Mouse (Mus musculus): Measurements from ENCODE around the gene Lingo2.

DNA sequence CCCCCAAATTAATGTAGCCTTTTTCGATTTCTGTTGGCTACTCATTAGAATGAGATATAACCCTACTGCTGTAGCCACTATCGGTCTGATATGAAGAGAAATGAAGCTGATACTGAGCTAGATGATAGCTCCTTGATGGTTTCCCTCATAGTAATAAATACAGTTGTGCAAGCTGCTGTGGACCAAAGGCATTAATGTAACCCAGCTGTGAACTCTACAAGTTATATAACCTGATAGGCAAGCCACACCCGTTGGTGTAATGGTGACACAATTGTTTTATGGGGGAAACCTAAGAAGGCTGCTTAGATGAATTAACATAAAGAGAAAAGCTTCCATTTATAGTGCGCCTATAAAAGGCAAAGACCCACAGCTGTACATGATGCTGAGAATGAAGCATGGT lies 856.1 kb downstream of the Lingo2 start:
- no peak for TF ChIP-seq CTCF (IDR thresholded peaks at IDR 0.05; ENCODE audit: borderline replicate concordance, extremely low read depth, insufficient read depth, insufficient read length)
- no peak for TF ChIP-seq POLR2A (IDR thresholded peaks at IDR 0.05; ENCODE audit: borderline replicate concordance, extremely low read depth, insufficient read depth, insufficient read length, poor library complexity, severe bottlenecking)
